ENCODE assay signal across 15 mouse cellular contexts in the genomic region with DNA sequence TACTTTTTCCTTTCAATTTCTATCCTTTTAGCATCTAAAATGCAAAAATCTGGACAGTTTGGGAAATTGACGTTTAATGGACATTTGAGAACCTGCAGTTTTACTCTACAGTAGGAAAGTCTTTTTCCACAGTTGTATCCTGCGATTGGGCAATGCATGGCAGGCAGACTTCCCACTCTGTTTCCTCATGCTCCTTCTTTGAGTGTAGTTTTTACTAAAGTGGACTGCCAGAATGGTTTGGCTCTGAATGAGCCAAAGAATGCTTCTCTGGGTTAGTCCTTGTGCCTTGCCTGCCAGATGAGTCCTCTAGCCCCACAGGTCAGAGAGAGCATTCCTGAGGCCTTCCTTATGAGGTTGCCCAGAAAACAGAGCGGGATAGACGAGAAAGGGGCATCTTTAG.
A peak's percentile ranks its signal among the peaks of the same experiment; 100 is the strongest.
DNase-seq lines count a peak whose midpoint lies in the region; ATAC-seq and TF ChIP-seq lines count a peak whose summit lies in the region.
"Had no signal": no experiment of that assay in that cellular context is flagged by ENCODE, and none has a peak within 500 bp of the region (broad histone marks: within the 10 kb centered on the region; RNA-seq: fewer than 3 reads in every experiment).

No protein-coding gene starts in this region.

- WGBS in liver, adult 2 months = 86% methylated on average over 4 of the region's 4 CpGs
- WGBS in liver, embryonic 12.5 days (ENCODE audit: insufficient replicate concordance) = 64% methylated on average over 4 of the region's 4 CpGs
- WGBS in lung, adult 2 months = 65% methylated on average over 4 of the region's 4 CpGs
- WGBS in hindbrain, postnatal 0 days = 92% methylated on average over 4 of the region's 4 CpGs

- TF ChIP-seq CTCF in liver, adult 2 months (IDR thresholded peaks at IDR 0.05; ENCODE audit: low read depth, low read length) = no peak
- TF ChIP-seq CTCF in lung, adult 2 months (IDR thresholded peaks at IDR 0.05; ENCODE audit: insufficient read depth, low read length) = no peak
- no peak for TF ChIP-seq CTCF in hindbrain, postnatal 0 days (IDR thresholded peaks at IDR 0.05; ENCODE audit: low read depth)

- H3K27me3 ChIP-seq in liver, adult 2 months (ENCODE audit: control insufficient read depth, insufficient read depth, low read length) = no peaks in the 10 kb centered on the region
- H3K27me3 ChIP-seq in liver, embryonic 12.5 days (replicated peaks) = no peaks in the 10 kb centered on the region
- H3K27me3 ChIP-seq in hindbrain, postnatal 0 days (ENCODE audit: insufficient read depth, low read length) = no peaks in the 10 kb centered on the region
- H3K27me3 ChIP-seq: embryonic facial prominence, embryonic 15.5 days; limb, embryonic 15.5 days; lung, embryonic 15.5 days had no signal

- no peak for ATAC-seq in liver, embryonic 12.5 days
- ATAC-seq in activated CD4-positive, CD25-positive, alpha-beta regulatory T cell, adult 4 months = no peak
- ATAC-seq in hindbrain, postnatal 0 days = no peak
- ATAC-seq: forebrain, embryonic 16.5 days had no signal

- no peaks in the 10 kb centered on the region for H3K4me1 ChIP-seq in liver, adult 2 months (ENCODE audit: control insufficient read depth, insufficient read depth, low read length)
- no peaks in the 10 kb centered on the region for H3K4me1 ChIP-seq in liver, embryonic 12.5 days
- no peaks in the 10 kb centered on the region for H3K4me1 ChIP-seq in lung, adult 2 months (ENCODE audit: control insufficient read depth, insufficient read depth, low read length)
- H3K4me1 ChIP-seq in hindbrain, postnatal 0 days (ENCODE audit: insufficient read depth, low read length) = no peaks in the 10 kb centered on the region
- H3K4me1 ChIP-seq: embryonic facial prominence, embryonic 15.5 days; lung, embryonic 15.5 days had no signal

- no peak overlapping the region for H3K4me2 ChIP-seq in liver, embryonic 12.5 days
- no peak overlapping the region for H3K4me2 ChIP-seq in hindbrain, postnatal 0 days (ENCODE audit: low read depth, low read length)
- H3K4me2 ChIP-seq: embryonic facial prominence, embryonic 15.5 days; limb, embryonic 15.5 days; lung, embryonic 15.5 days; midbrain, embryonic 11.5 days had no signal

- no peaks in the 10 kb centered on the region for H3K79me2 ChIP-seq in liver, adult 2 months (ENCODE audit: control insufficient read depth, insufficient read depth, low read length)

- H3K4me3 ChIP-seq in liver, adult 2 months (ENCODE audit: insufficient read depth, low read depth, low read length) = no peak overlapping the region
- no peak overlapping the region for H3K4me3 ChIP-seq in liver, embryonic 12.5 days
- no peak overlapping the region for H3K4me3 ChIP-seq in lung, adult 2 months (replicated peaks; ENCODE audit: extremely low read depth, low read depth, low read length)
- no peak overlapping the region for H3K4me3 ChIP-seq in hindbrain, postnatal 0 days (ENCODE audit: low read length)
- H3K4me3 ChIP-seq: embryonic facial prominence, embryonic 15.5 days; limb, embryonic 15.5 days; lung, embryonic 15.5 days; myocyte had no signal

- TF ChIP-seq POLR2A in liver, adult 2 months (IDR thresholded peaks at IDR 0.05; ENCODE audit: extremely low read depth, insufficient read depth, low read length) = no peak
- TF ChIP-seq POLR2A in lung, adult 2 months (IDR thresholded peaks at IDR 0.05; ENCODE audit: borderline replicate concordance, extremely low read depth, low read depth, low read length) = no peak

- H3K9ac ChIP-seq in liver, adult 2 months (ENCODE audit: low read depth, low read length) = no peak overlapping the region
- no peak overlapping the region for H3K9ac ChIP-seq in liver, embryonic 12.5 days
- no peak overlapping the region for H3K9ac ChIP-seq in hindbrain, postnatal 0 days (replicated peaks; ENCODE audit: low read length)
- H3K9ac ChIP-seq: embryonic facial prominence, embryonic 15.5 days; limb, embryonic 15.5 days; lung, embryonic 15.5 days had no signal

- no peaks in the 10 kb centered on the region for H3K9me3 ChIP-seq in liver, embryonic 12.5 days (replicated peaks)
- H3K9me3 ChIP-seq in hindbrain, postnatal 0 days (ENCODE audit: low read length) = no peaks in the 10 kb centered on the region
- H3K9me3 ChIP-seq: embryonic facial prominence, embryonic 15.5 days; limb, embryonic 15.5 days; lung, embryonic 15.5 days had no signal

- H3K27ac ChIP-seq in liver, adult 2 months (replicated peaks; ENCODE audit: insufficient read depth, low read depth, low read length) = no peak overlapping the region
- no peak overlapping the region for H3K27ac ChIP-seq in liver, embryonic 12.5 days
- no peak overlapping the region for H3K27ac ChIP-seq in hindbrain, postnatal 0 days
- H3K27ac ChIP-seq: embryonic facial prominence, embryonic 15.5 days; limb, embryonic 15.5 days; lung, embryonic 15.5 days had no signal

- DNase-seq in adrenal gland, postnatal 14 days = peak; percentile 58
- DNase-seq in adrenal gland, postnatal 25 days = no peak
- peak; percentile 76 for DNase-seq in liver, adult 2 months (ENCODE audit: extremely low read depth, low read depth, low spot score)
- DNase-seq in lung, adult 2 months = peak; percentile 24
- DNase-seq in natural killer cell, adult 2 months (ENCODE audit: low spot score in 2 of 2) = no peak
- no peak for DNase-seq in hindbrain, postnatal 0 days (ENCODE audit: low spot score)
- DNase-seq: cerebellum, adult 9-11 months had no signal

- no peaks in the 10 kb centered on the region for H3K36me3 ChIP-seq in liver, adult 2 months (ENCODE audit: control insufficient read depth, insufficient read depth, low read length)
- no peaks in the 10 kb centered on the region for H3K36me3 ChIP-seq in liver, embryonic 12.5 days
- no peaks in the 10 kb centered on the region for H3K36me3 ChIP-seq in hindbrain, postnatal 0 days (ENCODE audit: insufficient read depth, low read length)
- H3K36me3 ChIP-seq: embryonic facial prominence, embryonic 15.5 days; limb, embryonic 15.5 days; lung, embryonic 15.5 days had no signal

Comparison
In these comparisons a context has a peak if more than half of its experiments do, and no peak if none do; other contexts are left out.
1. DNase-seq: peak in adrenal gland, postnatal 14 days (single experiment), liver, adult 2 months (single experiment) and lung, adult 2 months (single experiment); none in adrenal gland, postnatal 25 days (single experiment), natural killer cell, adult 2 months (0 of 2) and hindbrain, postnatal 0 days (single experiment).